Mouse (Mus musculus): Measurements from ENCODE around the gene Zfp710. TPM values are rescaled to one million over a fixed set of nuclear protein-coding genes. Genes with fewer than 3 reads are reported as not detected.
A peak's percentile ranks its signal among the peaks of the same experiment; 100 is the strongest.

The Zfp710 gene
- polyA plus RNA-seq, 1 experiment, result 28.1 TPM

- H3K4me1 ChIP-seq (ENCODE audit: control insufficient read depth, insufficient read depth, low read length), result peaks cover 2% of the 10 kb centered on the region; the same call in 1 of the 2 replicates
- TF ChIP-seq POLR2A (IDR thresholded peaks at IDR 0.05; ENCODE audit: borderline replicate concordance, control insufficient read depth, low read depth, low read length) (0 out of 2 replicates have a peak, but pooled peaks have one; percentile 40), CTCF (IDR thresholded peaks at IDR 0.05; ENCODE audit: control insufficient read depth, insufficient read depth, low read length) (no peak)
- H3K4me3 ChIP-seq (replicated peaks; ENCODE audit: control insufficient read depth, low read depth, low read length), result peak overlapping the region; percentile 81
- H3K27ac ChIP-seq (ENCODE audit: control insufficient read depth, insufficient read depth, low read depth, low read length, poor library complexity), result peak overlapping the region; percentile 66
- WGBS, result under 1% methylated on average over 52 of the region's 52 CpGs
These were observed 90.0 kb downstream of the Zfp710 start for GRCm38 (mm10) chr7:80114451-80115223.

- TF ChIP-seq CTCF (IDR thresholded peaks at IDR 0.05; ENCODE audit: control insufficient read depth, insufficient read depth, low read length) (no peak), POLR2A (IDR thresholded peaks at IDR 0.05; ENCODE audit: borderline replicate concordance, control insufficient read depth, low read depth, low read length) (peak; percentile 69; the same call in 1 of the 2 replicates)
- peak within 1 kb of the TSS; percentile 81 for H3K4me3 ChIP-seq (replicated peaks; ENCODE audit: control insufficient read depth, low read depth, low read length)
- H3K27ac ChIP-seq (ENCODE audit: control insufficient read depth, insufficient read depth, low read depth, low read length, poor library complexity), result peak within 1 kb of the TSS; percentile 66
- under 1% methylated on average over 29 of the region's 29 CpGs for WGBS
- peaks cover 2% of the 10 kb centered on the region; the same call in 1 of the 2 replicates for H3K4me1 ChIP-seq (ENCODE audit: control insufficient read depth, insufficient read depth, low read length)
These were observed 90.6 kb downstream of the Zfp710 start, which contains the start of gene Idh2 for GRCm38 (mm10) chr7:80115224-80115590. Gene Idh2, minus strand, starts transcription at chr7:80115392.

GRCm38 (mm10) chr7:80116158-80116557 lies 91.5 kb downstream of the Zfp710 start:
- WGBS, result 93% methylated on average over 2 of the region's 2 CpGs
- no peak overlapping the region for H3K4me3 ChIP-seq (replicated peaks; ENCODE audit: control insufficient read depth, low read depth, low read length)
- TF ChIP-seq CTCF (IDR thresholded peaks at IDR 0.05; ENCODE audit: control insufficient read depth, insufficient read depth, low read length), result no peak
- TF ChIP-seq POLR2A (IDR thresholded peaks at IDR 0.05; ENCODE audit: borderline replicate concordance, control insufficient read depth, low read depth, low read length), result no peak
- no peak overlapping the region for H3K27ac ChIP-seq (ENCODE audit: control insufficient read depth, insufficient read depth, low read depth, low read length, poor library complexity)
- peaks cover 2% of the 10 kb centered on the region; the same call in 1 of the 2 replicates for H3K4me1 ChIP-seq (ENCODE audit: control insufficient read depth, insufficient read depth, low read length)

GRCm38 (mm10) chr7:80119198-80119597 lies 94.6 kb downstream of the Zfp710 start:
- Histone ChIP-seq H3K4me1 (ENCODE audit: control insufficient read depth, insufficient read depth, low read length) (peaks cover 3% of the 10 kb centered on the region), H3K27ac (ENCODE audit: control insufficient read depth, insufficient read depth, low read depth, low read length, poor library complexity) (no peak overlapping the region), H3K4me3 (replicated peaks; ENCODE audit: control insufficient read depth, low read depth, low read length) (no peak overlapping the region)
- WGBS, result 75% methylated on average over 4 of the region's 4 CpGs
- no peak for TF ChIP-seq POLR2A (IDR thresholded peaks at IDR 0.05; ENCODE audit: borderline replicate concordance, control insufficient read depth, low read depth, low read length)
- TF ChIP-seq CTCF (IDR thresholded peaks at IDR 0.05; ENCODE audit: control insufficient read depth, insufficient read depth, low read length), result no peak

- TF ChIP-seq CTCF (IDR thresholded peaks at IDR 0.05; ENCODE audit: control insufficient read depth, insufficient read depth, low read length), result no peak
- no peak for TF ChIP-seq POLR2A (IDR thresholded peaks at IDR 0.05; ENCODE audit: borderline replicate concordance, control insufficient read depth, low read depth, low read length)
- WGBS, result 83% methylated on average over 5 of the region's 5 CpGs
- no peak overlapping the region for H3K27ac ChIP-seq (ENCODE audit: control insufficient read depth, insufficient read depth, low read depth, low read length, poor library complexity)
These were observed 96.5 kb downstream of the Zfp710 start for GRCm38 (mm10) chr7:80121083-80121482.

GRCm38 (mm10) chr7:80123115-80123514 lies 98.5 kb downstream of the Zfp710 start:
- Histone ChIP-seq H3K27ac (ENCODE audit: control insufficient read depth, insufficient read depth, low read depth, low read length, poor library complexity) (peak overlapping the region; percentile 62), H3K4me1 (ENCODE audit: control insufficient read depth, insufficient read depth, low read length) (peaks cover 1% of the 10 kb centered on the region; the same call in 1 of the 2 replicates), H3K4me3 (replicated peaks; ENCODE audit: control insufficient read depth, low read depth, low read length) (no peak overlapping the region)
- no peak for TF ChIP-seq CTCF (IDR thresholded peaks at IDR 0.05; ENCODE audit: control insufficient read depth, insufficient read depth, low read length)
- WGBS, result 19% methylated on average over 4 of the region's 4 CpGs

More at GRCm38 (mm10) chr7:80121083-80121482, 96.5 kb downstream of the Zfp710 start:
- peaks cover 1% of the 10 kb centered on the region; the same call in 1 of the 2 replicates for H3K4me1 ChIP-seq (ENCODE audit: control insufficient read depth, insufficient read depth, low read length)
- H3K4me3 ChIP-seq (replicated peaks; ENCODE audit: control insufficient read depth, low read depth, low read length), result no peak overlapping the region

GRCm38 (mm10) chr7:80123672-80124071 lies 99.1 kb downstream of the Zfp710 start:
- TF ChIP-seq POLR2A (IDR thresholded peaks at IDR 0.05; ENCODE audit: borderline replicate concordance, control insufficient read depth, low read depth, low read length), result no peak
- TF ChIP-seq CTCF (IDR thresholded peaks at IDR 0.05; ENCODE audit: control insufficient read depth, insufficient read depth, low read length), result no peak
- H3K4me1 ChIP-seq (ENCODE audit: control insufficient read depth, insufficient read depth, low read length), result peaks cover 1% of the 10 kb centered on the region; the same call in 1 of the 2 replicates
- no peak overlapping the region for H3K27ac ChIP-seq (ENCODE audit: control insufficient read depth, insufficient read depth, low read depth, low read length, poor library complexity)
- 45% methylated on average over 2 of the region's 2 CpGs for WGBS
- no peak overlapping the region for H3K4me3 ChIP-seq (replicated peaks; ENCODE audit: control insufficient read depth, low read depth, low read length)

GRCm38 (mm10) chr7:80129278-80129677 lies 104.7 kb downstream of the Zfp710 start:
- no peak overlapping the region for H3K27ac ChIP-seq (ENCODE audit: control insufficient read depth, insufficient read depth, low read depth, low read length, poor library complexity)
- no peak for TF ChIP-seq CTCF (IDR thresholded peaks at IDR 0.05; ENCODE audit: control insufficient read depth, insufficient read depth, low read length)
- TF ChIP-seq POLR2A (IDR thresholded peaks at IDR 0.05; ENCODE audit: borderline replicate concordance, control insufficient read depth, low read depth, low read length), result no peak
- WGBS, result 52% methylated on average over 4 of the region's 4 CpGs
- no peak overlapping the region for H3K4me3 ChIP-seq (replicated peaks; ENCODE audit: control insufficient read depth, low read depth, low read length)
- no peaks in the 10 kb centered on the region; the same call in 1 of the 2 replicates for H3K4me1 ChIP-seq (ENCODE audit: control insufficient read depth, insufficient read depth, low read length)

Data from bone marrow, adult 2 months (tissue).